Mouse (Mus musculus) liver, embryonic 14.5 days (tissue): ENCODE results near the gene Akap10. TPM values are rescaled to one million over a fixed set of nuclear protein-coding genes. Genes with fewer than 3 reads are reported as not detected.

Source experiments
- ATAC-seq: fragments of 200-750 bp; cut with Nextera tagmentation; 2 replicates; pipeline ENCODE4 v1.8.0; 2017; ENCODE audit warnings: moderate number of reproducible peaks, mild to moderate bottlenecking, moderate library complexity; ENCODE audit not compliant: insufficient read depth
- DNase-seq, 3 experiments: peaks; one replicate each; pipeline ENCODE4 v3.0.0-alpha.2; 2012 to 2013; ENCODE audit warnings: low read depth in 3 of 3, low spot score in 3 of 3
- H3K27ac ChIP-seq: fragments of 300-500 bp; sonication (generic); 2 replicates; pipeline ENCODE4 v1.5.1; 2014; ENCODE audit warnings: moderate library complexity, mild to moderate bottlenecking, control low read depth, inconsistent platforms
- H3K27me3 ChIP-seq: fragments of 300-500 bp; sonication (generic); 2 replicates; pipeline ENCODE4 v1.6.1; 2014; ENCODE audit warnings: mild to moderate bottlenecking, low read length, moderate library complexity; ENCODE audit not compliant: control insufficient read depth, insufficient read depth
- H3K36me3 ChIP-seq: fragments of 300-500 bp; sonication (generic); replicated peaks from 2 replicates; pipeline ENCODE4 v1.6.1; 2014; ENCODE audit warnings: low read depth; ENCODE audit not compliant: control insufficient read depth, insufficient read depth
- H3K4me1 ChIP-seq, 2 experiments: fragments of 200-500 bp in 1 of 2; fragments of 300-500 bp in 1 of 2; sonication (generic) in 1 of 2; replicated peaks; 2 replicates each; pipeline ENCODE4 v1.6.1; 2012 to 2014; ENCODE audit warnings: antibody characterized with exemption in 1 of 2, inconsistent platforms in 1 of 2, low read length in 1 of 2; ENCODE audit not compliant: control insufficient read depth in 2 of 2, insufficient read depth in 2 of 2
- H3K4me2 ChIP-seq: fragments of 300-500 bp; sonication (generic); 2 replicates; pipeline ENCODE4 v1.6.1; 2014; ENCODE audit warnings: low read depth, mild to moderate bottlenecking, control low read depth, moderate library complexity
- H3K4me3 ChIP-seq, 2 experiments: fragments of 200-500 bp in 1 of 2; fragments of 300-500 bp in 1 of 2; sonication (generic) in 1 of 2; 2 replicates each; pipeline ENCODE4 v1.5.1; 2012 to 2014; ENCODE audit warnings: low read depth in 2 of 2, low read length in 2 of 2, mild to moderate bottlenecking in 2 of 2, control low read depth in 1 of 2, inconsistent platforms in 1 of 2, moderate library complexity in 1 of 2; ENCODE audit not compliant: insufficient read depth in 1 of 2
- H3K9ac ChIP-seq: fragments of 300-500 bp; sonication (generic); replicated peaks from 2 replicates; pipeline ENCODE4 v1.6.1; 2014; ENCODE audit warnings: mild to moderate bottlenecking, control low read depth, moderate library complexity
- H3K9me3 ChIP-seq: fragments of 300-500 bp; sonication (generic); 2 replicates; pipeline ENCODE4 v1.6.1; 2016; ENCODE audit warnings: low read length, mixed read lengths; ENCODE audit not compliant: control insufficient read depth
- CTCF ChIP-seq: IDR thresholded peaks from 2 replicates; pipeline ENCODE4 v1.5.1; 2016; ENCODE audit warnings: antibody characterized with exemption, low read depth, control low read depth
- EP300 ChIP-seq: IDR thresholded peaks from 2 replicates; pipeline ENCODE4 v1.6.1; 2016; ENCODE audit warnings: antibody characterized with exemption, low read depth
- WGBS: fragments of 180-500 bp; shearing (Covaris S2); extraction: QIAGEN DNeasy Blood & Tissue Kit; methylation state at CpG from one replicate; pipeline ENCODE4 v1.1.7; 2014; ENCODE audit not compliant: insufficient replicate concordance; 5-methylcytosine and 5-hydroxymethylcytosine counted together
- polyA plus RNA-seq, 2 experiments: library from polyadenylated mRNA; depleted of rRNA in 1 of 2; stranded (reverse) in 1 of 2; unstranded in 1 of 2; fragments of >200 nt; fragmentation: Nextera tagmentation in 1 of 2; extraction: Ambion mirVana in 1 of 2; gene quantifications; 2 replicates each; pipeline versions ENCODE4 v1.2.1 to v1.2.3; 2012 to 2014

Gene Akap10
- polyA plus RNA-seq, 2 experiments = 5.7 to 6.5 TPM

DNA sequence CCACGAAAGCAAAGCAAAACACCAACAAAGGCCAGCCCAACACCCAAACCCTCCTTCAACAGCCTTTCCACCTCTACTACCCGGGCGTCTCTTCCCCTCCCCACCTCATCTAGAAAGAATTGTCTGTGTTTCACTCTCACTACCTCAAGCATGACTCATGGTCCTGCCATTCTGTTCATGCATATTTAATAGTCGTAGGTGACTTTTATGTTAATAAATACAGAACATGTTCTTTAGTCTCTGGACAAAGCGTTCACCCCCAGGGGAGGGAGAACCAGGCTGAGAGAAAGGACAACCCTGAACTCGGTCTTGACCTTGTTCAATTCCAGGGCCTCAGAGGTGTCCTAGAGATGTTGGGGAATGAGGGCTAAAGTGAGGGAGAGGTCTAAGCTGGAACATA lies 25.1 kb upstream of the Akap10 start:
- Histone ChIP-seq H3K4me3 (no peak overlapping the region), H3K9me3 (no peaks in the 10 kb centered on the region), H3K27me3 (no peaks in the 10 kb centered on the region), H3K27ac (no peak overlapping the region), H3K4me2 (no peak overlapping the region), H3K4me1 (peaks cover 6 to 14% of the 10 kb centered on the region in 2 experiments), H3K36me3 (no peaks in the 10 kb centered on the region; the same call in 1 of the 2 replicates), H3K9ac (no peak overlapping the region)
- TF ChIP-seq CTCF = no peak
- TF ChIP-seq EP300 = no peak
- 68% methylated on average over 6 of the region's 6 CpGs for WGBS
- ATAC-seq = no peak
- DNase-seq = no peak

GRCm38 (mm10) chr11:61950632-61951031 lies 20.6 kb upstream of the Akap10 start:
- peak in 2 of 3 experiments; percentile 62 to 66 for DNase-seq
- H3K9ac ChIP-seq = no peak overlapping the region
- H3K9me3 ChIP-seq = no peaks in the 10 kb centered on the region
- 12% methylated on average over 10 of the region's 10 CpGs for WGBS
- no peaks in the 10 kb centered on the region for H3K36me3 ChIP-seq
- H3K4me2 ChIP-seq = no peak overlapping the region
- H3K4me3 ChIP-seq = no peak overlapping the region
- ATAC-seq = peak; percentile 47; the same call in 1 of the 2 replicates
- no peaks in the 10 kb centered on the region for H3K27me3 ChIP-seq
- no peak overlapping the region for H3K27ac ChIP-seq
- peaks cover 5 to 8% of the 10 kb centered on the region in 2 experiments for H3K4me1 ChIP-seq
- TF ChIP-seq EP300 (no peak), CTCF (peak; percentile 98)

- Histone ChIP-seq H3K4me2 (no peak overlapping the region), H3K36me3 (no peaks in the 10 kb centered on the region), H3K27me3 (no peaks in the 10 kb centered on the region), H3K9me3 (no peaks in the 10 kb centered on the region), H3K27ac (no peak overlapping the region), H3K4me1 (peaks cover 5% of the 10 kb centered on the region in 2 experiments), H3K9ac (no peak overlapping the region), H3K4me3 (no peak overlapping the region)
- under 1% methylated on average over 3 of the region's 3 CpGs for WGBS
- ATAC-seq = no peak
- no peak for DNase-seq
- TF ChIP-seq EP300 = no peak
- TF ChIP-seq CTCF = peak; percentile 72
Measured at GRCm38 (mm10) chr11:61949315-61949714, 19.3 kb upstream of the Akap10 start.

DNA sequence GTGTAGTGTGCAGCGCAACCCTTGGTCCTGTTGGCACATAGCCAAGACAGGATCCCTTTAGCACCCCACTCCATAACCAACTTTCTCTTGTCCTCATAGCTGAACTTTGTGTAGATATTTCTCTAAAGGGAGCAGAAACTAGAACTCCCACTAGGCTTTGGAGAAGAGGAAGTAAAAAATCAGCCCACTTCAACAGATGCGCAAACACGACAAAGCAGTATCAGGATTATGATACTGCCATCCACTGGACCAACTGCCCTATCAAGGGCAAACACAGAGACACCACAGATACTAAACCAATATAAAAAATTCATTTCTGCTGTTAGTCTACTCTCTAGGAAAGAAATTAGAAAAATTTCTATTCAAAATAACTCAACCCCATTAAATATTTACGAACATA lies 16.6 kb upstream of the Akap10 start:
- 67% methylated on average over 4 of the region's 4 CpGs for WGBS
- Histone ChIP-seq H3K36me3 (no peaks in the 10 kb centered on the region), H3K4me3 (no peak overlapping the region), H3K27ac (no peak overlapping the region), H3K9me3 (no peaks in the 10 kb centered on the region), H3K4me2 (no peak overlapping the region), H3K4me1 (peaks cover 5% of the 10 kb centered on the region in 2 experiments), H3K27me3 (no peaks in the 10 kb centered on the region), H3K9ac (no peak overlapping the region)
- ATAC-seq = 0 out of 2 replicates have a peak, but pooled peaks have one; percentile 21
- no peak for DNase-seq
- TF ChIP-seq EP300 (no peak), CTCF (no peak)

DNA sequence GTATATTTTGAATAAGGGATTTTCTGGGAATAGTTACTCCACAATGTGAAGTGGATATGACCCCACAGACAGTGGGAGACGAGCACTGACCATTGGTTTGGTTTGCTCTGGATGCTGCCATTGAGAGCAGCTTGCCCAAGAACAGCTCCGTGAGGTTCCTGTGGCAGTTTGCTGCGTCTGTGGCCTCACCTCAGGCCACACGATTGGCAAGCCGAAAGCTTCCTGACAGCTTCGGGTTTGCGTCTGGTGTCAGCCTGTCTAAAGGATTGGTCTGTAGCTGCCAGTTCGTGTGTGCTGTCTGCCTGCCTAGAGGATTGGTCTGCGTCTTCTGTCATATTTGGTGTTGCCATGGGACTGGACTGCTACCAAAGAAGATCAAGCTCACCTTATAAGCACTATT lies 14.4 kb upstream of the Akap10 start:
- 53% methylated on average over 9 of the region's 9 CpGs for WGBS
- no peak for TF ChIP-seq EP300
- no peak for TF ChIP-seq CTCF

More for the DNA sequence above, 14.4 kb upstream of the Akap10 start:
- Histone ChIP-seq H3K27me3 (no peaks in the 10 kb centered on the region), H3K4me2 (no peak overlapping the region), H3K9ac (no peak overlapping the region), H3K4me3 (no peak overlapping the region), H3K36me3 (no peaks in the 10 kb centered on the region), H3K9me3 (no peaks in the 10 kb centered on the region), H3K27ac (no peak overlapping the region), H3K4me1 (peaks cover 5% of the 10 kb centered on the region in 2 experiments)
- ATAC-seq (no peak), DNase-seq (no peak)
